Mouse (Mus musculus): ENCODE data around the gene F7. TPM values are rescaled to one million over a fixed set of nuclear protein-coding genes. Genes with fewer than 3 reads are reported as not detected.
A peak's percentile ranks its signal among the peaks of the same experiment; 100 is the strongest.

F7 gene
- polyA plus RNA-seq, 2 experiments = 4.1 to 5.8 TPM

GRCm38 (mm10) chr8:13037569-13037968, 11.7 kb downstream of the F7 start:
- Histone ChIP-seq H3K27me3 (ENCODE audit: control insufficient read depth, insufficient read depth, low read length) (no peaks in the 10 kb centered on the region), H3K4me2 (ENCODE audit: low read depth) (peak overlapping the region; percentile 47), H3K36me3 (replicated peaks; ENCODE audit: control insufficient read depth, insufficient read depth, low read depth) (no peaks in the 10 kb centered on the region; the same call in 1 of the 2 replicates), H3K4me3 (ENCODE audit: insufficient read depth in 1 of 2, low read depth in 2 of 2, low read length in 2 of 2) (peak overlapping the region in 1 of 2 experiments; percentile 36; a peak in 2 of 4 replicates), H3K27ac (peak overlapping the region; percentile 31), H3K9me3 (ENCODE audit: control insufficient read depth, low read length) (no peaks in the 10 kb centered on the region), H3K4me1 (replicated peaks; ENCODE audit: control insufficient read depth in 2 of 2, insufficient read depth in 2 of 2, low read length in 1 of 2) (peaks cover 0 to 8% of the 10 kb centered on the region in 2 experiments; a peak in 2 of 4 replicates), H3K9ac (replicated peaks) (no peak overlapping the region)
- peak; percentile 87 for ATAC-seq (ENCODE audit: insufficient read depth)
- 22% methylated on average over 5 of the region's 5 CpGs for WGBS (ENCODE audit: insufficient replicate concordance)
- peak in 1 of 3 experiments; percentile 24 for DNase-seq (ENCODE audit: low read depth in 3 of 3, low spot score in 3 of 3)
- TF ChIP-seq EP300 (IDR thresholded peaks at IDR 0.05; ENCODE audit: low read depth) (no peak), CTCF (IDR thresholded peaks at IDR 0.05; ENCODE audit: low read depth) (no peak)

DNA sequence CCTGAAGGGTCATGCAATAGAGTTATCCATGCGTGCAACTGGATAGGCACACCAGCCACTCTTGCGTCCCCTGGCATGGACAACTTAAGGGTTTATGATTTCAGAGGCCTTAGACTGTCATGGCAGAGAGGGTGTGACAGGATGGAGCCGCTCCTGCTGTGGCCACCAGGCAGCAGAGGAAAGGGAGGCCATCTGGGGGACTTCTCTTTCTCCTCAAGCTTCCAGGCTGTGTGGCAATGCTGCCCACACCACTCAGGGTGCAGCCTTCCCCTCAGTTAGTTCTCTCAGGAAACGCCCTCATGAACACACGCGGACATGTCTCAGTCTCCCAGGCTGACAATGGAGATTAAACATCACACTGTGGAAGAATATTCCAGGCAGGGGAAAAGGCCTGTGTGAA, 13.2 kb downstream of the F7 start:
- no peaks in the 10 kb centered on the region; the same call in 1 of the 2 replicates for H3K36me3 ChIP-seq (replicated peaks; ENCODE audit: control insufficient read depth, insufficient read depth, low read depth)
- TF ChIP-seq CTCF (IDR thresholded peaks at IDR 0.05; ENCODE audit: low read depth) (no peak), EP300 (IDR thresholded peaks at IDR 0.05; ENCODE audit: low read depth) (no peak)
- H3K4me1 ChIP-seq (replicated peaks; ENCODE audit: control insufficient read depth in 2 of 2, insufficient read depth in 2 of 2, low read length in 1 of 2) = peaks cover 0 to 8% of the 10 kb centered on the region in 2 experiments; a peak in 2 of 4 replicates
- H3K4me2 ChIP-seq (ENCODE audit: low read depth) = peak overlapping the region; percentile 47; the same call in 1 of the 2 replicates
- ATAC-seq (ENCODE audit: insufficient read depth) = no peak
- no peaks in the 10 kb centered on the region for H3K9me3 ChIP-seq (ENCODE audit: control insufficient read depth, low read length)
- H3K9ac ChIP-seq (replicated peaks) = no peak overlapping the region
- no peak for DNase-seq (ENCODE audit: low read depth in 3 of 3, low spot score in 3 of 3)
- no peak overlapping the region for H3K27ac ChIP-seq
- WGBS (ENCODE audit: insufficient replicate concordance) = 49% methylated on average over 6 of the region's 6 CpGs
- no peak overlapping the region for H3K4me3 ChIP-seq (ENCODE audit: insufficient read depth in 1 of 2, low read depth in 2 of 2, low read length in 2 of 2)
- no peaks in the 10 kb centered on the region for H3K27me3 ChIP-seq (ENCODE audit: control insufficient read depth, insufficient read depth, low read length)

- H3K9ac ChIP-seq (replicated peaks) = no peak overlapping the region
- ATAC-seq (ENCODE audit: insufficient read depth) (no peak), DNase-seq (ENCODE audit: low read depth in 3 of 3, low spot score in 3 of 3) (no peak)
- TF ChIP-seq EP300 (IDR thresholded peaks at IDR 0.05; ENCODE audit: low read depth) (no peak), CTCF (IDR thresholded peaks at IDR 0.05; ENCODE audit: low read depth) (no peak)
- no peak overlapping the region for H3K4me3 ChIP-seq (ENCODE audit: insufficient read depth in 1 of 2, low read depth in 2 of 2, low read length in 2 of 2)
- no peaks in the 10 kb centered on the region for H3K27me3 ChIP-seq (ENCODE audit: control insufficient read depth, insufficient read depth, low read length)
- H3K27ac ChIP-seq = no peak overlapping the region
- no peaks in the 10 kb centered on the region; the same call in 1 of the 2 replicates for H3K36me3 ChIP-seq (replicated peaks; ENCODE audit: control insufficient read depth, insufficient read depth, low read depth)
- no peak overlapping the region for H3K4me2 ChIP-seq (ENCODE audit: low read depth)
- peaks cover 0 to 6% of the 10 kb centered on the region in 2 experiments; a peak in 2 of 4 replicates for H3K4me1 ChIP-seq (replicated peaks; ENCODE audit: control insufficient read depth in 2 of 2, insufficient read depth in 2 of 2, low read length in 1 of 2)
- 41% methylated on average over 4 of the region's 4 CpGs for WGBS (ENCODE audit: insufficient replicate concordance)
- no peaks in the 10 kb centered on the region for H3K9me3 ChIP-seq (ENCODE audit: control insufficient read depth, low read length)
Measured at GRCm38 (mm10) chr8:13041459-13041858, 15.6 kb downstream of the F7 start.

DNA sequence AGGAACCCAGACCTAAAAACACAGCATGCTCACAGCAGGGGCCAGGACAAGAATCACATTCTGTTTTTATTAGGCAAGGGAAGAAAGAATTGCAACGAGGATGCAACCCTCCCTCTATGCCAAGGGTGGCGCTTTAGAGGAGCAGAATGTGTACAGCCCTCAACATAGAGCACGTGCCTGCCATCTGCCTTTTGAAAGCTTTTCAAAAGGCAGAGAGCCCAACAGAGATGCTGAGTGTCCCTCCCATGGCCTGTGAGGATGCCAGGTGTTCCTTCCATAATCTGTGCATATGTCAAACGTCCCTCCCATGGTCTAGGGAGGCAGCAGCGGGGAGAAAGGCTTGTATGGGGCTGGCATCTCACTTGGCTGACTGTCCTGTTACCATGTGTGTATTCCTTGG, 21.8 kb downstream of the F7 start:
- H3K36me3 ChIP-seq (replicated peaks; ENCODE audit: control insufficient read depth, insufficient read depth, low read depth) = no peaks in the 10 kb centered on the region; the same call in none of the 2 replicates
- H3K4me1 ChIP-seq (replicated peaks; ENCODE audit: control insufficient read depth in 2 of 2, insufficient read depth in 2 of 2, low read length in 1 of 2) = 0 out of 4 replicates have a peak, but pooled peaks cover 0 to 3% of the 10 kb centered on the region in 2 experiments
- H3K9ac ChIP-seq (replicated peaks) = no peak overlapping the region
- TF ChIP-seq EP300 (IDR thresholded peaks at IDR 0.05; ENCODE audit: low read depth) (no peak), CTCF (IDR thresholded peaks at IDR 0.05; ENCODE audit: low read depth) (no peak)
- ATAC-seq (ENCODE audit: insufficient read depth) (no peak), DNase-seq (ENCODE audit: low read depth in 3 of 3, low spot score in 3 of 3) (no peak)
- no peak overlapping the region for H3K27ac ChIP-seq
- no peaks in the 10 kb centered on the region for H3K9me3 ChIP-seq (ENCODE audit: control insufficient read depth, low read length)
- H3K27me3 ChIP-seq (ENCODE audit: control insufficient read depth, insufficient read depth, low read length) = no peaks in the 10 kb centered on the region
- H3K4me3 ChIP-seq (ENCODE audit: insufficient read depth in 1 of 2, low read depth in 2 of 2, low read length in 2 of 2) = no peak overlapping the region
- WGBS (ENCODE audit: insufficient replicate concordance) = 54% methylated on average over 5 of the region's 5 CpGs
- H3K4me2 ChIP-seq (ENCODE audit: low read depth) = no peak overlapping the region

GRCm38 (mm10) chr8:13050550-13050949, 24.7 kb downstream of the F7 start:
- TF ChIP-seq CTCF (IDR thresholded peaks at IDR 0.05; ENCODE audit: low read depth) (no peak), EP300 (IDR thresholded peaks at IDR 0.05; ENCODE audit: low read depth) (no peak)
- DNase-seq (ENCODE audit: low read depth in 3 of 3, low spot score in 3 of 3) (no peak), ATAC-seq (ENCODE audit: insufficient read depth) (no peak)
- Histone ChIP-seq H3K27ac (no peak overlapping the region), H3K4me2 (ENCODE audit: low read depth) (no peak overlapping the region), H3K4me1 (replicated peaks; ENCODE audit: control insufficient read depth in 2 of 2, insufficient read depth in 2 of 2, low read length in 1 of 2) (0 out of 4 replicates have a peak, but pooled peaks cover 0 to 3% of the 10 kb centered on the region in 2 experiments), H3K9me3 (ENCODE audit: control insufficient read depth, low read length) (no peaks in the 10 kb centered on the region), H3K4me3 (ENCODE audit: insufficient read depth in 1 of 2, low read depth in 2 of 2, low read length in 2 of 2) (no peak overlapping the region), H3K36me3 (replicated peaks; ENCODE audit: control insufficient read depth, insufficient read depth, low read depth) (no peaks in the 10 kb centered on the region; the same call in none of the 2 replicates), H3K9ac (replicated peaks) (no peak overlapping the region), H3K27me3 (ENCODE audit: control insufficient read depth, insufficient read depth, low read length) (no peaks in the 10 kb centered on the region)
- 68% methylated on average over 10 of the region's 10 CpGs for WGBS (ENCODE audit: insufficient replicate concordance)
